Mouse (Mus musculus): Measurements from ENCODE around the gene Med13l.

GRCm38 (mm10) chr5:118725425-118725824 is 164.9 kb downstream of the Med13l start:
- TF ChIP-seq CTCF (IDR thresholded peaks at IDR 0.05; ENCODE audit: low read depth) (no peak), EP300 (IDR thresholded peaks at IDR 0.05; ENCODE audit: low read depth) (no peak)
